Mouse (Mus musculus) left cerebral cortex, postnatal 14 days (tissue): ENCODE measurements at regions not wholly inside any gene's neighbourhood (a gene's known extent, or its start where the extent isn't known, plus 50 kb on each side); places are given as distances from the start of the nearest gene placed in this dataset.

Experiments used
- DNase-seq, 2 experiments: peaks; one replicate each; pipeline ENCODE4 v3.0.0; 2021 to 2022; ENCODE audit warnings: low spot score in 2 of 2, mixed read lengths in 1 of 2
- intact Hi-C: fragments of 180-260 bp; cut with DNase I; formaldehyde crosslinking; loops from one replicate; pipeline ENCODE4 v1.15.1; 2025

DNA sequence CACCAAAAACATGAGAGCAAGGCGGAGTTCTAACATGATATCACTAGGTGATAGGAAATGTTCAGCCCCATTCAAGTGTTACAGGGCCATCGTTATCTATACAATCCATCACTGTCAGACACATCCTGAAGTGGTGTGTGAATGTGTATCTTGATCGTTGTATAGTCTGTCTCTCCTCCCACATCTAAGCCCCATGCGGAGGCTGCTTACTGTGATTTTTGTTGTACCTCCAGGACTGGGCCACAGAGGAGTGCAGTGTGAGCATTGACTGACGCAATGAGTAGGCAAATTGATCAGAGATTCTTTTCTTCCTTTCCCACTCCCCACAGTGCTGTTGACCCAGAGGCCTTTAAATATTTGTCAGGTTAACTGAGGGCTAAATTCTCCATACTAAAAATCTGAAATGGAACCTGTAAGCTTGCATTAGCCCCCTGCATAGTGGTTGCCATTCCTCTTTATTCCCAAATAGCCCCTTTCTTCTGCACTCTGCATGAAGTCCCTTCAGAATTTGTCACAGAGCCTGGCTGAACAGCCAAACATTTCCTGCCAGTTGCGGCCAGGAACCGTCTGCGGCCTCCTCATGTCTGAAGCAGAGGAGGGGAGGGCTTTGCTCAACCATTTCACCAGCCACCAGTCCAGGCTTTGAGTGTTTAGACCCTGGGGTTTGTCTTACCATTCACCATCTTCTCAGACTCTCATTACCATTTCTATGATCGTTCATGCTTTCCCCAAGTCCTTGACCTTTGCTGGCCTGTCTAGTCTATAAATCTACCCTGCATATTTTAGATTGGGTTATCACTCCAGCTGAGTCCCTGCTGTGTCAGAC lies 119.3 kb downstream of the Ttc8 start:
- intact Hi-C loops = no loop called here
- DNase-seq = no peak

DNA sequence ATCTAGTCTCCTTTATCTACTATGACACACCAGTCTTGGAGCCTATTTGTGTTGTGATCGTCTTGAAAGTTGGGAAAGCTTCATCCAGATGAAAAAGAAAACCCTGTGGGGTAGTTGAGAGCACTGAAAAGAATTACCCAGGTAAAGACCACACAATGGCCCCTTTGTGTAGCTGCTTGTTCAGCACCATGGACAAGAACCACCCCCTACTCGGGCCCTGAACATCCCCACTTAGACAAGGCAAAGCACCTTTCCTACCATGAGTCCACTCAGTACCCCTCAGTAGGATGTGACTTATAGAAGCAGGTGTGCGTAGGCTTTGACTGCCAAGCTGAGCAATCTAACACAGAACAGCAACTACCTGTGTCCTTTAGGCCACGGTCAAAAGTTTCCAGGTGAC lies 121.2 kb downstream of the Ttc8 start:
- intact Hi-C loops = no loop called here
- no peak for DNase-seq

GRCm38 (mm10) chr12:99042918-99043862 lies 122.8 kb downstream of the Ttc8 start:
- DNase-seq = peak; percentile 19 to 48
- intact Hi-C loops = no loop called here

- DNase-seq = peak; percentile 30 to 53
These were observed 124.1 kb downstream of the Ttc8 start for GRCm38 (mm10) chr12:99044477-99044876.

DNA sequence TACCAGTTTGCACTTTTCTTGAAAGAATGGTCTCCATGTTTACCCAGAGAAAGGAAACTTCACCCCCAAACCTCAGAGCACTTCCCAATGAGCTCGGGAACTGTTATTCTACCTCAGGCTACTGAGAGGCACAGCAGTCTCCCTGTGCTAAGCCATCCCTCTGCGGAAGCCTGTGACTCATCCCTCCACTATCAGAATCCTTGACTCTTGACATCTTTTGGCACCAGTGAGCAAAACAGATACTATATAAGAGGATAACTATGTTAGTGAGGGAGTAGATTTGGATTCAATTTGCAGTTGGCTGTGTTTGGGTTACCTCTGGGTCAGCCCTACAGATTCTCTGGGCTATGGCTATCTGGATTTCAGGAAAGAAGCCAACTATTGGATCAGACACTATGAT lies 130.1 kb downstream of the Ttc8 start:
- no peak for DNase-seq
- intact Hi-C loops = no loop called here

More at GRCm38 (mm10) chr12:99044477-99044876, 124.1 kb downstream of the Ttc8 start:
- intact Hi-C loops = no loop called here

GRCm38 (mm10) chr12:99052599-99052998 lies 132.2 kb downstream of the Ttc8 start:
- DNase-seq = no peak
- intact Hi-C loops = no loop called here

DNA sequence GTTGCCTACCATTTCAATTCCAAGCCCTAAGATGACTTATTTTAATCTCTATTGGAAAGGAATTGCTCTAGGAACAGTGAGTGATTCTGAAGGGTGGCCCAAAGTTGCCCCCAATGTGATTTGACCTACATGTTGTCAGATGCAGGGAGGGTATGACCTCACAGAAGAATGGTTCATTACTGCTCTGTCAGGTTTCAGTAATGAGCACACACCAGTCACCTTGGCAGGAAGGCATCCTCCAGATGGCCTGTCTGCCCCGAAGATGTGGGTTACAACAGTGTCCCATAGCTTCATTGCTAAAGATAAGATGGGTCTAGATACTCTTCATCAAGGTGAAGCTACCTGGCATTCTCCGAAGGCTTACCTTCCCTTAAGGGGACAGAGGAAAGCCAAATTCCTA lies 137.1 kb downstream of the Ttc8 start:
- intact Hi-C loops = no loop called here
- DNase-seq = no peak

GRCm38 (mm10) chr12:99058916-99059315 lies 138.5 kb downstream of the Ttc8 start:
- no peak for DNase-seq
- intact Hi-C loops = no loop called here

DNA sequence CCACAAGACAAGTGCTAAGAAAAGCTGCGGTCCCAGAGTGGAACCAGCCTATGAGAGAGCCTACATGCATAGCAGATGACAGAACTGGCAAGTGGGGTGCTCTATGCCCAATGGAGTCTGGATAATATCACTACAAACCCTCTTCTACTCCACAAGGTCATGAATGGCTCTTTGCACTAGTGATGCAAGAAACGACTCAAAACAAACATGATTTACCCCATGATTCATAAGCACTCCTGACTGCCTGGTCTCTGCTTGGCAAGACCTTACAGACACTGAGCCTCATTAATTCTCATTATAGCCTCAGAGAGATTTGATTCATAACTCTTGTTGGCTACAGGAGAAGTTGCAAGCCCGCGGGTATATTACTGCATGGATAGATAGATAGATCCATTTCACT lies 139.1 kb downstream of the Ttc8 start:
- intact Hi-C loops = no loop called here
- DNase-seq = no peak

GRCm38 (mm10) chr12:99060702-99061101 lies 140.3 kb downstream of the Ttc8 start:
- intact Hi-C loops = no loop called here
- DNase-seq = no peak

GRCm38 (mm10) chr12:99063441-99063840 lies 143.1 kb downstream of the Ttc8 start:
- intact Hi-C loops = no loop called here
- no peak for DNase-seq

DNA sequence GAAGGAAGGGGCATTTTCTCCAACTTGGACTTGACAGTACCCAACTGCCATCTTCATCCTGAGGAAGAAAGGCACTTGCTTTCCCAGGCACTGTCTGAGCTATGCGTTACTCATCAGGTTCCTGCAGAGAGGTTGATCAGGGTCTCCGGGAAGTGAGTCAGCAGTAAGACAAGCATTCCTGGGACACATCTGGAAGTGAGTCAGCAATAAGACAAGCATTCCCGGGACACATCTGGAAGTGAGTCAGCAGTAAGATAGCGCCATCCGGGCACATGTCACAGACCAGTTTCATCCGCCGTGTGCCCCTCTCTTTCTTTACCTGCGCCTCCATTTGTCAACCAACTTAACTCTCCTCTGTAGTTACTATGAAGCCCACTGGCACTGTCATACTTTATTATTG lies 143.5 kb downstream of the Ttc8 start:
- intact Hi-C loops = no loop called here
- DNase-seq = no peak

- intact Hi-C loops = no loop called here
- DNase-seq = no peak
These were observed 147.6 kb downstream of the Ttc8 start for GRCm38 (mm10) chr12:99067962-99068361.

GRCm38 (mm10) chr12:99073766-99074165 lies 153.4 kb downstream of the Ttc8 start:
- DNase-seq = no peak
- intact Hi-C loops = loop anchor here (2.0 kb wide), 1 partner anchor 67 kb away; no protein-coding TSS in a partner anchor

- intact Hi-C loops = no loop called here
- no peak for DNase-seq
These were observed 157.0 kb downstream of the Ttc8 start for GRCm38 (mm10) chr12:99077366-99077765.

GRCm38 (mm10) chr12:99079873-99080272 lies 159.5 kb downstream of the Ttc8 start:
- intact Hi-C loops = loop anchor here (10.0 kb wide), 1 partner anchor 1025 kb away; no protein-coding TSS in a partner anchor
- DNase-seq = no peak

DNA sequence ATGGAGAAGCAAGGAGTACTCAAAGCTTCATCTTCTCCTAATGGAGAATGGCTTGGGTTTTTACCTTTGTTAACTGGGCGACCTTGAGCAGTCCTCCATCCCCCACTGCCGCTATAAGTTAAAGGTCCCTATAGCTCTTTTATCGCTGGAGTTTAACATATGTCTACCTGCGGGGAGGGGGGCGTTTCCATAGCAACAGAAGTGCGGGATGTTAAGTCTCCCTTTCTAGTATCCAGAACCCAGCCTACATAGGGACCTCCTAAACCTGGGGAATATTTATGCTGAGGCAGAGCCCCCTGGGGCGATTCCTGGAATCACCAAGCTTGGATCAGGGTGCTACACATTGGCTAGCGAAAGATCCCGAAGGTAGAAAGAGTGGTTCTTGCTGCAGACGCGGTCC lies 163.2 kb downstream of the Ttc8 start:
- intact Hi-C loops = loop anchor here (10.0 kb wide), 1 partner anchor 1021 kb away; no protein-coding TSS in a partner anchor
- peak in 1 of 2 experiments; percentile 20 for DNase-seq

DNA sequence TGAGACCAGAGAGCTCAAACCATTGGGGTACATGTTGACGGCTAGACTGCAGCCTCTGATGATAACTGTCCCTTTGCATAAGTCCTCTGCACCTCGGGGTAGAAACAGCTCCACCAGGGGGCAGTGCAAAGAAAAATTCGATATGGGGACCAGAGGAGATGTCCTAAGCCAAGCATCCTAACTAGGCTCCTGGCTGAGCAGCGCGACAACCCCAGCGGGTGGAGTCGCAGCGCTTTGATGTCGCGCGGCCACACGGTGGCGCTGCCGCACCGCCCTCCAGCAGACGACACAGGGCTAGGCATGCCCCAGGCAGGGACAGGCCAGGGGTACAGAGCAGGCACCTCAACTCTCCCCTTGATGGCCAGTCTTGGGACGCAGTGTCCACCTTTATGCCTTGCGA lies 163.8 kb downstream of the Ttc8 start:
- intact Hi-C loops = loop anchor here (10.0 kb wide), 1 partner anchor 1021 kb away; no protein-coding TSS in a partner anchor
- peak; percentile 85 to 86 for DNase-seq

DNA sequence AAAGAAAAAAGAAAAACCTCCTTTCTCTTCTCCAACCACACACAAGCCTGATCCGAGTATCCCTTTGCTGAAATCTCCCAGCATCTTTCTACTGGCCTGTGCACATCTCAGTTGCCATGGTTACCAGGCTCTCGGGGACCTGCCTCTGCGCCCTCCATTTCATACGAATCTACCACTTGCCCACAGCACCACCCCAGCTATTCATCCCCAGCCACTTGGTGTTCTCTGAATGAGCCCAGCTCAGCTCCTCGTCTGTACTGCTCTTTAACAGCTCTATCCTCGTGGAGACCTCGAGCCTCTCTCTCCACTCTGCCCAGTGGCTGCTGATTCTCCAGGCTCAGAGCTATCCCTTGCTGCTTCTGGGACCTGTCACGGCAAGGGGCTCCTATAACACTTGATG lies 166.9 kb downstream of the Ttc8 start:
- DNase-seq = peak; percentile 43 to 77
- intact Hi-C loops = loop anchor here (10.0 kb wide), 1 partner anchor 1018 kb away; no protein-coding TSS in a partner anchor

DNA sequence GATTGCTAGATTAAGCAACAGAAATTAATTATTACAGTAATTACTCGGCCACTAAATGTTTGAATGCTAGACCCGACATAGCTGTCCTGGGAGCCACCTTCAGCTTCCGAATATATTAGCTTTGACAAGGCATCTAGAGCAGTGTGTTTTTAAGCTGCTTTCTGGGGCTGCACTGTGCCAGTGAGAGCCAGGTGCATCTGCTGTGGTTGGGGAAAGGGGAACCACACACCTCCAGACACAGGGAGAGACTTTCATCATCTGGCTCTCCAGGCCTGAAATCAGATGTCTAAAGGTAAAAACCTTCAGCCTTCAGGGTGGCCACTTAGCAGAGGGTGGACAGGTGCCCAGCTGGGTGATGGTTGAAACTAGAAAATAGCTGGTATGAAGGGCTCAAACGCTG lies 171.4 kb downstream of the Ttc8 start:
- DNase-seq = no peak
- intact Hi-C loops = loop anchor here (10.0 kb wide), 4 partner anchors 303 to 773 kb away; no protein-coding TSS in a partner anchor
